Mouse (Mus musculus) ES-Bruce4 (cell line): ENCODE data around the gene Olfr221.

Experiments
- CTCF ChIP-seq: IDR thresholded peaks from one replicate; pipeline ENCODE4 v1.8.1; 2011; ENCODE audit warnings: low read depth, low read length
- POLR2A ChIP-seq: IDR thresholded peaks from one replicate; pipeline ENCODE4 v1.8.1; 2011; ENCODE audit warnings: low read length; ENCODE audit not compliant: insufficient read depth

- TF ChIP-seq POLR2A (no peak), CTCF (no peak)
These were observed 52.7 kb downstream of the Olfr221 start for GRCm38 (mm10) chr14:51989461-51989970.
